Mouse (Mus musculus): ENCODE data around the gene Frmpd4.

DNA sequence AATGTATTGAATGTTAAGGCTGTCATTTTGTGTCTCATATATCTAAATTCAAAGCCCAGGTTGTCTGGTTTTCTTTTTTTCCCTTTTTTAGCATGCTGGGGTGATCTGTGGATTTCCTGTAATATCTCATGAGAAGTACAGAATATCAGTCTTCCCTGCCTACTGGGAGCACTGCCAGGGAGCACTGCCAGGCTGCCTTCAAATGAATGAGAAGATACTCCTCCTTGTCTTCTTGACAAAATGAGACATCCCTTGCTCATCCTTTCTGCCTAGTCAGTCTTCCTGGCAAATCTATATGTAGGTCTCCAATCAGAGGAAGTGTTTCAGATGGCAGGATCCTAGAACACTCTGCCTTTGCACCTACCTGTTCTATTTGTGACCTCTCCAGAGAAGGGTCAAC is 535.4 kb downstream of the Frmpd4 start:
- no peak for TF ChIP-seq CTCF (IDR thresholded peaks at IDR 0.05; ENCODE audit: extremely low read depth, insufficient read depth, low read length)
- TF ChIP-seq POLR2A (IDR thresholded peaks at IDR 0.05; ENCODE audit: extremely low read depth, insufficient read depth, low read length): no peak
